Mouse (Mus musculus) erythroblast, embryonic 14.5 days (primary cell): ENCODE results near the gene Bbs5.

Experiments
- GATA1 ChIP-seq: IDR thresholded peaks from 2 replicates; pipeline ENCODE4 v1.6.1; 2012; ENCODE audit warnings: low read length, inconsistent platforms, mixed read lengths
- TAL1 ChIP-seq: IDR thresholded peaks from 3 replicates; pipeline ENCODE4 v1.6.1; 2012; ENCODE audit warnings: low read length, inconsistent platforms, mixed read lengths

DNA sequence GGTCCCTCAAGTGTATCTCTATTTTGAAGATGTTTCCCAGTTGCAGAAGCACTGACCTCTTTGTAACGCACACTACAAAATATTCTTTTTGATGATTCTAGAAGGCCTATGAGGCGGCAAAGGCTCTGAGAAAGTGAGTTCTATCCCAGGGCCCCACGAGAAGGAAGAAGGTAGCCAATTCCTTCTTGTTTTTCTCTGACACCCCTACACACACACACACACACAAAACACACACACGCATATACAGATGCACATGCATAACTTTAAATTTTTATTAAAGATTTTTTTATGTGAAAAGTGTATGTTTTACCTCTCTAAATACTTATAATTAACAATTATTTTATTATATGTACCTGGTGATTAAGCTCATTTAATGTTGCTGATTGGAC lies 66.6 kb downstream of the Bbs5 start:
- TF ChIP-seq TAL1 (no peak), GATA1 (no peak)
